Mouse (Mus musculus): ENCODE measurements around the gene Rpl18. TPM values are rescaled to one million over a fixed set of nuclear protein-coding genes. Genes with fewer than 3 reads are reported as not detected.

Gene Rpl18
- polyA plus RNA-seq, 1 experiment from 2014 or later, result 1,218 TPM

DNA sequence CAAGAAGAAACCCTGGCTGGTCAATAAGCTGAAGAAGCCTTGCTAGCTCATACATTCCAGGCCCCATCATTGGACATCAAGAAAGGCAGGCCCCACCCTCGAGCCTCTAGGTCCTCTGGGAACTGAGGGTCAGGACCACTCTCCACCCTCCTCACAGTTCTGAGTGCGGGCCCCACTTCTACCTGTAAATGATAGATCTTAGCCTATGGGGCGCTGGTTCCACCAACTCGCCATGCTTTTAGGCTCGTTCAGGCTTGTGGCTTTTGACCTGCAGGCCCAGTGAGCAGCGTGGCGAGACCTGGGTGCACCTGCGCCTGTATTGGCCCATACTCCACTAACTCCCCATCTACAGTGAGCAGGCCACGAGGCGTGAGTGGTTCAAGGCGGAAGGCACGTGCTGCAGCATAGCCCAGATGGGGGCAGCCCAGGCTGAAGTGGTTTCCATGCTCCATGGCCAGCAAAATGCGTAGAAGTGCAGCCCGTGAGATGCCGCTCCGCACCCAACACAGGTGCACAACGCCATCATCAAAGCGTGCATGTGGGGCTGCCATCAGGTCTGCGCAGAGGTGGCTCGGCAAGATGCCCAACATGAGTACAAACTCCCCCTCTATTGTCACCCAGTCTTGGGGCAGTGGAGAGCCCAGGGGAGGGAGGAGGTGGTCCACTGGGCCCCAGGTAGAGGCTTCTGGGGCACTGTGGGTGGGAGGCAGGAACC lies 4.6 kb upstream of the Rpl18 start:
- H3K9me3 ChIP-seq (replicated peaks), result no peaks in the 10 kb centered on the region
- H3K4me3 ChIP-seq, result no peak overlapping the region
- no peaks in the 10 kb centered on the region for H3K27me3 ChIP-seq (ENCODE audit: low read depth, poor library complexity, severe bottlenecking)
- 95% methylated on average over 20 of the region's 20 CpGs for WGBS
- peaks cover 43% of the 10 kb centered on the region for H3K36me3 ChIP-seq
- H3K4me1 ChIP-seq, result peaks cover 60% of the 10 kb centered on the region
- DNase-seq (ENCODE audit: low spot score), result no peak
- no peak overlapping the region for H3K27ac ChIP-seq

DNA sequence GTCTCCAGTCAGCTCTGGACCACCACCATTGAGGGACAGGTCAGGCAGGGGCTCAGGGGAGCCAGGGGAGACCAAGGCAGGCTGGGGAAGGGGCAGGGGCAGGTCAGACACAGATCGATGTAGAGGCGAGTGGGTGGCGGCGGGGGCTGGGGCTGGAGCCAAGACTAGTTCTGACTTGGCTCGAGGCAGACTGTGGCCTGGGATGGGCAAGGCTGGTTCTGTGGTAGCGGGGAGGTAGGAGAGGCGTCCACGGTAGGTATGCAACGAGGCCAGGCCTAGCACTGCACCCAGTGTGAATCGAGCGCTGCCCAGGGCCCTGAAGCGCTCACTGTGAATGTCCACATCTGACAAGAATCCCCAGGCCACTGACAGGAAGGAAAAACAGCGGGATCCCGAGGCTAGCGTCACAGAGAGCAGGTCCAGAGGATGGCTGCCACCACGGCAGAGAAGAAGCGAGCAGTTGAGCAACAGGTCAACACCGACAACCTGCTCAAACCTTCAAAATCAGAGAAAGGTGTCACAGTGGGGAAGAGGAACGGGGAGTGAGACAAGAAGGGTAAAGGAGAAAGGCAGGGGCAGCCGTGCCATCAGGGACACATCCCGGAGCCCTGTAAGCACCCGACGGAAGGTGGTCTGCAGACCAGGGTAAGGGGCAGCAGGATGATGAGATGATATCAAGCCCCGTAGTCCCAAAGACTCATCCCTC lies 3.8 kb upstream of the Rpl18 start:
- no peak overlapping the region for H3K27ac ChIP-seq
- DNase-seq (ENCODE audit: low spot score), result no peak
- no peaks in the 10 kb centered on the region for H3K27me3 ChIP-seq (ENCODE audit: low read depth, poor library complexity, severe bottlenecking)
- 0 out of 2 replicates have a peak overlapping the region, but pooled peaks have one; percentile 6 for H3K4me3 ChIP-seq
- WGBS, result 95% methylated on average over 24 of the region's 24 CpGs
- H3K4me1 ChIP-seq, result peaks cover 60% of the 10 kb centered on the region
- peaks cover 43% of the 10 kb centered on the region for H3K36me3 ChIP-seq
- H3K9me3 ChIP-seq (replicated peaks), result no peaks in the 10 kb centered on the region

DNA sequence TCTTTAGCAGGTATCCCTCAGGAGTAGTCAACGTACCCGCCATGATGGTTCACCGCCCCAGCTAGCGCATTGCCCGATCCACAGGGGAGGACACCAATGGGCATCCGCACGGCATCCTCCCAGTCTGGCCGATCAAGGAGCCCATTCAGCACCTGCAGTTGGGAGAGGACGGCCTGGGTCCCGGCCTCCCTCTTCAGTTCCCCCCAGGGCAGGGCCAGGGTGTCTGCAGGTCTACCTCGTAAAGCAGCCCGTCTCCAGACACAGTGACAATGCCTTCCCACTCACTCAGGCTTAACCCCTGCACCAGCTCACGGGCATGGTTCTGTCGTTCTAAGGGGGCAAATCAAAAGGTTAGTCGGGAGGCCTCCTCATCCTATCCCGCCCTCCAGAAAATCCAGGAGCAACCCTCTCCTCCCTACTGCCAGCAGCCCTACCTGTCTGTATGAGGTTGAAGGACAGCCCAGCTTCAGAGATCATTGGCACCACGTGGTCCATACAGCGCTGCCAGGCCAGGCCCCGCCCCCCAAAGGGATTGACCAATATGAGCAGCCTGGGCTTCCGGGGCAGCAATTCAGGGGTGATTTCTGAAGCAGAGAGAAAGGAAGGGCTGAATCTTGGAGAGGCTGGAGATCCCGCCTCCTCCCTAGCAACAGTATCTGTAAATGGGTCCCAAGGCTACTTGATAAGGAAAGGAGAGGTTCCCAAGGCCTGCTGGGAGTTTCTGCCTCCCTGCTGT lies 3.1 kb upstream of the Rpl18 start:
- Histone ChIP-seq H3K36me3 (peaks cover 43% of the 10 kb centered on the region), H3K27me3 (ENCODE audit: low read depth, poor library complexity, severe bottlenecking) (no peaks in the 10 kb centered on the region), H3K9me3 (replicated peaks) (no peaks in the 10 kb centered on the region), H3K4me3 (no peak overlapping the region), H3K4me1 (peaks cover 60% of the 10 kb centered on the region), H3K27ac (no peak overlapping the region)
- 88% methylated on average over 21 of the region's 21 CpGs for WGBS
- DNase-seq (ENCODE audit: low spot score), result no peak

DNA sequence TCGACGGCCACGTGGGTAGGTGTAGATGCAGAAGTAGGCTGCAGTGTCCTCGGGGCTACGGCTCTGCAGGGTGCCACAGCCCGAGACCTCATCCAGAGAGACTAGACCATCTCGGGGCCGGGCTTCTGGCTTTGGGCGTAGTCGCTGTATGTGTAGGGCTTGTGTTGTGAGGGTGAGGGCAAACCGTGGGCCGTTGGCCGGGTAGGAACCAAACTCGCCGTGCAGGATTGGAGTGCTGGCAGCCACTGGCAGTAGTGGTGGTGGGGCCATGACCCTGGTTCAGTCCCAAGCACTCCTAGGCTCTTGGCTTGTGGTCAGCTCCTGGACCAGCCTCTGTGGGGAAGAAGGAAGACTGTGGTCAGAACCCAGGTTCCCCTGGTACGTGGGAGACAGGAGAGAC lies 1.9 kb upstream of the Rpl18 start:
- H3K36me3 ChIP-seq, result peaks cover 43% of the 10 kb centered on the region
- H3K9me3 ChIP-seq (replicated peaks), result no peaks in the 10 kb centered on the region
- WGBS, result 93% methylated on average over 16 of the region's 16 CpGs
- no peak for DNase-seq (ENCODE audit: low spot score)
- peaks cover 49% of the 10 kb centered on the region for H3K4me1 ChIP-seq
- no peaks in the 10 kb centered on the region for H3K27me3 ChIP-seq (ENCODE audit: low read depth, poor library complexity, severe bottlenecking)
- H3K4me3 ChIP-seq, result no peak overlapping the region
- H3K27ac ChIP-seq, result no peak overlapping the region

DNA sequence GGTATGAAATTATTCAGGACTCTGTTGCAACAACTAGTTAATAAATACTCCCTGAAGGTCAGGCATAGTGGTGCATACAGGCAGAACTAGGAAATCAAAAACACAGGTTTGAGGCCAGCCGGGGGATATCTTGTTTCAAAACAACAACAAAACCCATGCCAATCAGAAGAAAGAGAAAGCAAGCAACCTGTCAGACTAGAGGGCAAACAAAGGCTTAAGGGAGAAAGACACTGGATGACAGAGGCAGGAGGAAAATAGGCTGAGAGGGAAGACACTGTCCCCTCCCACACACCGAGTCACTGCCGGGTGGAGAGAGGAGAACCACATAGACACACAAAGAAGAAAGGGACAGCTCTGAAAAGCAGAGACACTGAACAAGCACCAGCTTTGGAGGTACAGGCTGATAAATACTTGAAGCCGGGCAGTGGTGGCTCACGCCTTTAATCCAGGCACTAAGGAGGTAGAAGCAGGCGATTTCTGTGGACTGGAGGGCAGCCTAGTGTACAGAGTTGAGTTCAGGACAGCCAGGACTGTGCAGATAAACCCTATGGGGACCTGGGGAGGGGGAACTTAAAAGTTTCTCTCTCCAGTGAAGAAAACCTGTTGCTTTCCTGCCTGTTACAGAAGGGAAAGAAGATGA lies 1.3 kb upstream of the Rpl18 start:
- 91% methylated on average over 6 of the region's 6 CpGs for WGBS
- Histone ChIP-seq H3K27ac (peak overlapping the region; percentile 77; the same call in 1 of the 2 replicates), H3K4me3 (peak overlapping the region; percentile 74), H3K9me3 (replicated peaks) (no peaks in the 10 kb centered on the region), H3K36me3 (peaks cover 47% of the 10 kb centered on the region), H3K27me3 (ENCODE audit: low read depth, poor library complexity, severe bottlenecking) (no peaks in the 10 kb centered on the region), H3K4me1 (peaks cover 46% of the 10 kb centered on the region)
- DNase-seq (ENCODE audit: low spot score), result no peak

DNA sequence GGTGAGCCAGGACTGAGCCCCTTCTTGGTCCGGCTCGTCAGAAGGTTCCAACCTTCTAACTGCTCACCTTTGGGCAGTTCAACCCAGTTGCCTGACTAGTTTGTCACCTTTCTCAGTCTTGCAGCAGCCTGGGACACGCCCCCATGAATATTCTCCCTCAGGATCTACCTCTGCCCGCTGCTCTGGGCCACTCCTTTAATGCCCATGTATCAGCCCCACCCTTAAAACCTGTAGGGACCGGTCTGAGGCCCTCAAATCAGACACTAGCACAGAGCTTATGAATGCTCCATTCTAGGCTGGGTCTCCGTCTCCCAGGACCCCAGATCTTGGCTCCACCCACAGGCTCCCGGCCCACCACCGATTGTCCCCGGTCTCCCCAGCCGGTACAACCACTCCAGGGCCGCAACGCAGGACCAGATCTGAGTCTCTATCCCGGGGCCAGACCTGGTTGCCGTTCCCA lies 597 bp upstream of the Rpl18 start:
- 9% methylated on average over 14 of the region's 14 CpGs for WGBS
- no peak for DNase-seq (ENCODE audit: low spot score)
- peak overlapping the region; percentile 77 for H3K27ac ChIP-seq
- H3K36me3 ChIP-seq, result peaks cover 51% of the 10 kb centered on the region
- no peaks in the 10 kb centered on the region for H3K9me3 ChIP-seq (replicated peaks)
- peak overlapping the region; percentile 74 for H3K4me3 ChIP-seq
- no peaks in the 10 kb centered on the region for H3K27me3 ChIP-seq (ENCODE audit: low read depth, poor library complexity, severe bottlenecking)
- H3K4me1 ChIP-seq, result peaks cover 46% of the 10 kb centered on the region

DNA sequence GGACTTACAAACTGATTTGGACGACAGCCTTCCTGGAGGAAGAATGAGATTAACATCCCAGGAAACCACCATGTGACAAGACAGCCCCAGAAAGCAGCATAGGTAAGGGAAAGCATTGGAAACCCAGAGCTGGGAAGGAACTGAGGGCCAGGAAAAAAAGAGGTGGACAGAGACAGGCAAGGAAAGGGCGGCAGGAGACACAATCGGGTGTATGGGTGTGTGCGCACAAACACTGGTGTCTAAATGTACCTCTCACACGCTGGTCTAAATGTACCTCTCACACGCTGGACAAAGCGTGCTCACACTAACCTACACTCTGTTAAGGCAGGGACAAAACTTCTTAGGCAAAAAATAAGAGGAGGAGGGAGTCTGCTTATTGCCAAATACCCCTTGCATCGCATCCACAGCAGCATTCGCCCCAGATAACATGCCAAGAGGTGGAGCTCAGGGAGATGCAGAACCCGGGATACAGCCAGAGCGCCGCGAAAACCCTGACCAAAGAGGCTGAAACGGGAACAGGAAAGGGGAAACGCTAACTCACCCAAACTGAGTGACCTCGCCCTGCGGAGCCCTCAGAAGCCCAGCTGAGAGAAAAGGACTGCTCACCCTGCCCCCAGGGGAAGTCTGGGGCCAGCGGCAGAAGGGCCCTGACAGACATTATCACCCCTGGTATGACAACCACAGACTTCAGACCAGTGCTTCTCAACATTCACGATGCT lies 643 bp downstream of the Rpl18 start:
- Histone ChIP-seq H3K4me3 (peak overlapping the region; percentile 74), H3K27ac (peak overlapping the region; percentile 77), H3K27me3 (ENCODE audit: low read depth, poor library complexity, severe bottlenecking) (no peaks in the 10 kb centered on the region), H3K36me3 (peaks cover 51% of the 10 kb centered on the region), H3K4me1 (peaks cover 55% of the 10 kb centered on the region), H3K9me3 (replicated peaks) (no peaks in the 10 kb centered on the region)
- DNase-seq (ENCODE audit: low spot score), result no peak
- WGBS, result 85% methylated on average over 19 of the region's 19 CpGs

DNA sequence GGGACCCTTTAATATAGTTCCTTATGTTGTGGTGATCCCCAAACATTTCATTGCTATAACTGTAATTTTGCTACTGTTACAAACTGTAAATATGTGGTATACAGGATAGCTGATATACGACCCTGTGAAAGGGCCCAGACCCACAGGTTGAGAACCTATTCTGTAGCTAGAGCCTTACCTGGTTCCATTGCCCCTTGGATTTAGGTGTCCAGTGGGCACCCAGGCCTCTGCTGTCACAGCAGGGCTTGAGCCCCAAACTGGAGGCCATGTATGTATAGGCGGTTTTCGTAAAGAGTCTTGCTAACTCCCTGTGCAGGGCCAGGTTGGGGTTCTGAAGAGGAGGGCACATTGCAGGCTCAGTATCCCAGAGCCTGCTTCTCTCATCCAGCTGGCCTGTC lies 1.2 kb downstream of the Rpl18 start:
- Histone ChIP-seq H3K27ac (peak overlapping the region; percentile 94; the same call in 1 of the 2 replicates), H3K36me3 (peaks cover 51% of the 10 kb centered on the region), H3K4me3 (peak overlapping the region; percentile 74), H3K27me3 (ENCODE audit: low read depth, poor library complexity, severe bottlenecking) (no peaks in the 10 kb centered on the region), H3K4me1 (peaks cover 57% of the 10 kb centered on the region), H3K9me3 (replicated peaks) (no peaks in the 10 kb centered on the region)
- DNase-seq (ENCODE audit: low spot score), result no peak
- 96% methylated on average over 3 of the region's 3 CpGs for WGBS

DNA sequence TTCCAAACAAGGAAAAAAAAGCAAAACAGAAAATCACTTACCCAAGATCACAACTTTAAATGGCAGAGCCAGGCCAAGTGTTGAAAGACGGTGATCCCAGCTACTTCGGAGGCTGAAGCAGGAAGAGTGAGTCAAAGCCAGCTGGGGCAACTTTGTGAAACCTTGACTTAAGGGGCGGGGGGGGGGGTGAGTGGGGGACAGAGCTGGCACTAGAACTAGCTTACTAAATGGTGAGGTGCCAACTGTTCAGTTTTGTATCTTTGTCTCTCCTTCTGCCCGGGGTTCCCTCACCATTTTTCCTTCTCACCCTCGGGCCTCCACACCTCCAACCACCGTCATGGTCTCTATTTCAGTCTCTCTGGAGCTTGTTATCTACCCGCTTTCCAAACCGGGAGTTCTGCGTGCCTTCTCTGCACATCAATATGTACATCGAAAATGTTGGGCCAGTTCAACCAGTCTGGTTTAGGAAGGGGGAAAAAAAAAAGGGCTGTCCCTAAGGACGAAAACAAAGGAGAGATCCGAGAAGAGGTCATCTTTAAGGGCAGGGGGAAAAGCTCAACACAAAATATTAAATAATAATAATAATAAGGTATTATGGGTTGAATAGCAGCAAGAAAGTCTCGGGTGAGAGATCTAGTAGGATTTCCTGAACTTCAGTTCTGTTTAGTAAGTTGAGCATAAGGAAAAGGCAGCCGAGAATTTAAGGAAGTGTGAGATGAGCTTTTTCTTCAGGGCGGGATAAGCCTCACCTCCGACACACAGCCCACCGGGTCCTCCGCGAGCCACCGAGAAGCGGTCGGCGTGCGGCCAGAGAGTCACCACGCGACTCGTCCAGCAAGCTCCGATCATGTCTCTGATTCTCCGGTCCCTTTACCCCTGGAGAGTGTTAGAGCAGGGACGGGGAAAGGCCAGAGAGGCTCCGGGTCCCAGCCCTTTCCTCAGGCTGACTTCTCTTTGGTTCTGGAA lies 2.0 kb downstream of the Rpl18 start:
- WGBS, result 12% methylated on average over 31 of the region's 31 CpGs
- peaks cover 63% of the 10 kb centered on the region for H3K4me1 ChIP-seq
- no peak for DNase-seq (ENCODE audit: low spot score)
- no peaks in the 10 kb centered on the region for H3K9me3 ChIP-seq (replicated peaks)
- peak overlapping the region; percentile 74 for H3K4me3 ChIP-seq
- peak overlapping the region; percentile 94 for H3K27ac ChIP-seq
- H3K27me3 ChIP-seq (ENCODE audit: low read depth, poor library complexity, severe bottlenecking), result no peaks in the 10 kb centered on the region
- peaks cover 51% of the 10 kb centered on the region for H3K36me3 ChIP-seq

DNA sequence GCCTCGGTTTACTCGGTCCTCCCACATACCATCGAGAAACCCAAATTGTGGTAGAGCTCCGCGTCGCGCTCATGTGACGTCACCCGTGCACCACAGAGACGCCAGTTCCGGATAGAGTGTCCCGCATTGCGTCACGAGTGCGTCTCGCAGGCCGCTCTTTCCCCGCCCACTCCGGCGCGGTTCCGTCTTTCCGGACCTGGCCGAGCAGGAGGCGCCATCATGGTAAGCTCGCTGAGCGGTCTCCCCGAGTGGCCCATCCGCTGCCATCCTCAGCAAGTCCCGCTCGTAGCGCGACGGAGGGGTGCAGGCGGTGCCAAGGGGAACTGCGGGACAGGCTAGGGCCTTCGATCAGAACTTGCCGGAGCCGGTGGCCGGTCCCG lies 2.7 kb downstream of the Rpl18 start, which contains the start of gene Sphk2:
Gene Sphk2 (minus strand): TSS at position 85 of the 380 bp plus-strand sequence.
- H3K36me3 ChIP-seq, result peaks cover 51% of the 10 kb centered on the region

DNA sequence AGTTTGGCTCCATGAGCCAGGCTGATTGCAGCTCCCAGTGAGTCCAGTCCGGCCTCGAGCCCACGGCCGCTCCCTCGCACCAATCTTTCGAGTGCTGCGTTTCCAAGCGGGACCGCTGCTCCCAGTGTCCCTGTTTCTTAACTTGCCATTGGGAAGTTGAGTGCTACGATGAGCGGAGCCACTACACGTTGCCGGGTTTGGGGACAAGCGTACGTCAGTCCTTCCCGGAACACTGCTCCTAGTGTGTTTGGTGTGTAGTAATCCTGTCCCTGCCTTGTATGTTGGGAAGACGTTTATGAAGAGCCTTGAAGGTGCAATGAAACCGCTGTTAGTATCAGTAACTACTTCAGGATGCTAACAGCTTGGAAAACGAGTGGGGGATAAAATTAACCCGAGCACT lies 3.1 kb downstream of the Rpl18 start:
- Histone ChIP-seq H3K4me3 (peak overlapping the region; percentile 74), H3K9me3 (replicated peaks) (no peaks in the 10 kb centered on the region), H3K27me3 (ENCODE audit: low read depth, poor library complexity, severe bottlenecking) (no peaks in the 10 kb centered on the region), H3K4me1 (peaks cover 65% of the 10 kb centered on the region), H3K36me3 (peaks cover 51% of the 10 kb centered on the region), H3K27ac (peak overlapping the region; percentile 94)
- no peak for DNase-seq (ENCODE audit: low spot score)
- under 1% methylated on average over 20 of the region's 20 CpGs for WGBS

More for the DNA sequence above, 2.7 kb downstream of the Rpl18 start, which contains the start of gene Sphk2:
- H3K4me3 ChIP-seq, result peak within 1 kb of the TSS; percentile 74
- no peaks in the 10 kb centered on the region for H3K9me3 ChIP-seq (replicated peaks)
- peak within 1 kb of the TSS; percentile 94 for H3K27ac ChIP-seq
- peak; percentile 100 for DNase-seq (ENCODE audit: low spot score)
- no peaks in the 10 kb centered on the region for H3K27me3 ChIP-seq (ENCODE audit: low read depth, poor library complexity, severe bottlenecking)
- H3K4me1 ChIP-seq, result peaks cover 65% of the 10 kb centered on the region
- WGBS, result under 1% methylated on average over 41 of the region's 41 CpGs

All from limb, embryonic 10.5 days (tissue).